Mouse (Mus musculus): ENCODE results near the gene Has1. TPM values are rescaled to one million over a fixed set of nuclear protein-coding genes. Genes with fewer than 3 reads are reported as not detected.

Has1 gene
- total and polyA plus RNA-seq, 2 experiments from 2014 or later, result 1.1 to 1.4 TPM

DNA sequence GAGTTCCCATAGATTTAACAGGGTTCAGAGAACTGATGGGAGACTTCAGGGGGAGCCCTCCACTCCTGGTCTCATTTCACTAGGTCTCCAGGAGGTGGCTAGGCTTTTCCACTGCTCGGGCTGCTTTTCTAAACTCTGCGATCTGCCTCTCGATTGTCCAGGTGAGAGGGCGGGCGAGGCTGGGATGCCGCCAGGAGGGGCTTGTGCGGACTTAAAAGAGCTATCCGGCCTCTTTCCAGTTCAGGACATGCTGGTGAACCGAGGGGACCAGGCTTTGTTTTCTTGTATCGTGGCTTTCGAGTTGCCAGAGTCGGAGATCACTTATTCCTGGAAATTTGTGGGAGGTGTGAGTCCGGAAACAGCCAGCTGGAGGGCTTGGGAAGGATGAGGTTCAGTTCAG lies 17.6 kb downstream of the Has1 start:
- Histone ChIP-seq H3K4me3 (ENCODE audit: low read length) (peak overlapping the region; percentile 45), H3K27ac (peak overlapping the region; percentile 81), H3K27me3 (ENCODE audit: insufficient read depth, low read length) (no peaks in the 10 kb centered on the region), H3K4me2 (ENCODE audit: low read depth, low read length) (peak overlapping the region; percentile 63), H3K9me3 (ENCODE audit: low read length) (no peaks in the 10 kb centered on the region), H3K36me3 (ENCODE audit: insufficient read depth, low read length) (peaks cover 5% of the 10 kb centered on the region; the same call in 1 of the 2 replicates), H3K9ac (replicated peaks; ENCODE audit: low read length) (peak overlapping the region; percentile 56), H3K4me1 (ENCODE audit: insufficient read depth, low read length) (peaks cover 9% of the 10 kb centered on the region; the same call in 1 of the 2 replicates)
- ATAC-seq (no peak), DNase-seq (ENCODE audit: low spot score) (no peak)
- 9% methylated on average over 13 of the region's 13 CpGs for WGBS
- 0 out of 2 replicates have a peak, but pooled peaks have one; percentile 13 for TF ChIP-seq CTCF (IDR thresholded peaks at IDR 0.05; ENCODE audit: low read depth)

DNA sequence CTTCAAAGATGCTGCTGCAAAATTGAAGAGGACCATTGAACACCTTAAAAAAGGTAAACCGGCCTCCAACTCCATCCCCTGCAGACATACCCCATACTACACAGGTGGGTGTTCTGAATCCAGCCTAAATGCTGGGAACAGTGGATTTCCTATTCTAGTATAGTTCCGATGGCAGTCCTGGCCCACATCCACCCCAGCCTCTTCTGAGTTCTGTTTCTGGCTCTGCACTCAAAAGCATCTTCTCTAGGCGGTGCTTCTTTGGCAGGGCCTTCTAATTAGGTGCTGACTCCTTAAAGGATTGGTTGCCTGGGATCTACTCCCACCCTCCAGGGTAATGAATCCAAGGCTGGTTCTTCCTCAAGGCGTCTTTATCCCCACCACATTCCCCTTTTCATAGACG lies 18.9 kb downstream of the Has1 start:
- Histone ChIP-seq H3K4me3 (ENCODE audit: low read length) (no peak overlapping the region), H3K9me3 (ENCODE audit: low read length) (no peaks in the 10 kb centered on the region), H3K4me2 (ENCODE audit: low read depth, low read length) (no peak overlapping the region), H3K27ac (no peak overlapping the region), H3K9ac (replicated peaks; ENCODE audit: low read length) (no peak overlapping the region), H3K4me1 (ENCODE audit: insufficient read depth, low read length) (peaks cover 9% of the 10 kb centered on the region), H3K36me3 (ENCODE audit: insufficient read depth, low read length) (peaks cover 11% of the 10 kb centered on the region), H3K27me3 (ENCODE audit: insufficient read depth, low read length) (no peaks in the 10 kb centered on the region)
- WGBS, result 53% methylated on average over 5 of the region's 5 CpGs
- no peak for TF ChIP-seq CTCF (IDR thresholded peaks at IDR 0.05; ENCODE audit: low read depth)
- DNase-seq (ENCODE audit: low spot score) (no peak), ATAC-seq (no peak)

DNA sequence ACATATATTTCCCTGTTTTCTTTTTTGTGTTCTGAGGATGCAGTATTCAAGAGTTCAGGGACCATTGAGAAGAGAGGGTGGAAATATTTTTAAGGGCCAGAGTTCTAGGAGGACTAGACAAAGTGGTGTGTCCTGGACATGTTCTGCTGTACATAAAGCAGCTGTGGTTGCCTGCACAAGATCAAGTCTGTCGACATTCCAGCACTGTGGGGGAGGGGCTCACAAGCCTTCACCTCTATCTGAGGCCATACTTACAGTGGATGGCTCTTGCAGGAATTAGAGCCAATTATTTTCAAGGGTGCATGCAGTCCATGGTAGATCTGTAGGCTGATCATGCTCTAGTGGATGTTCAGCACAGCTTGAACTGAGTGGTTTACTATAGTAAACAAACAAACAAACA lies 20.1 kb downstream of the Has1 start:
- H3K4me3 ChIP-seq (ENCODE audit: low read length), result no peak overlapping the region
- H3K36me3 ChIP-seq (ENCODE audit: insufficient read depth, low read length), result peaks cover 11% of the 10 kb centered on the region
- H3K9me3 ChIP-seq (ENCODE audit: low read length), result no peaks in the 10 kb centered on the region
- H3K27me3 ChIP-seq (ENCODE audit: insufficient read depth, low read length), result no peaks in the 10 kb centered on the region
- H3K27ac ChIP-seq, result no peak overlapping the region
- ATAC-seq, result no peak
- DNase-seq (ENCODE audit: low spot score), result no peak
- WGBS, result 10% methylated on average over 1 of the region's 1 CpGs
- no peak overlapping the region for H3K9ac ChIP-seq (replicated peaks; ENCODE audit: low read length)
- TF ChIP-seq CTCF (IDR thresholded peaks at IDR 0.05; ENCODE audit: low read depth), result no peak
- peaks cover 18% of the 10 kb centered on the region for H3K4me1 ChIP-seq (ENCODE audit: insufficient read depth, low read length)
- H3K4me2 ChIP-seq (ENCODE audit: low read depth, low read length), result no peak overlapping the region

DNA sequence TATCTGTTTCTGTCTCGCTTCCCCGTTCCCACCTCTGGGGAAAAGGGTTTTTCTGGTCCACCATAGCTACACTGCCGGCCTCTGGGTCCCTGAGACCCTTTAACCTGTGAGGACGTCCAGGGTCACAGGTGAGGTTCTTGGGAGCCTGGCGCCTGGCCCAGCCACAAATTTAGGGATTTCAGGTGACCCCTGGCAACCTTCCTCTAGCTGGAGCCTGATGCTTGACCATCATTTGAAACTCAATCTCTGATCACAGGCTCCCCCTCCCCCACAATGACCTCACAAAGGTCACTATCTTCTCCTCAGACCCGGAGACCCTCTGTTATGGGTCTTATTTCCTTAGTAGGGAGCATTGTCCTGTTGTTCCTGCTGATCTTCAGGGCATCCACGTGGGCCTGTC lies 24.3 kb downstream of the Has1 start:
- H3K4me3 ChIP-seq (ENCODE audit: low read length), result peak overlapping the region; percentile 87; the same call in 1 of the 2 replicates
- H3K36me3 ChIP-seq (ENCODE audit: insufficient read depth, low read length), result peaks cover 6% of the 10 kb centered on the region
- no peak for DNase-seq (ENCODE audit: low spot score)
- 63% methylated on average over 7 of the region's 7 CpGs for WGBS
- H3K4me1 ChIP-seq (ENCODE audit: insufficient read depth, low read length), result peaks cover 13% of the 10 kb centered on the region
- TF ChIP-seq CTCF (IDR thresholded peaks at IDR 0.05; ENCODE audit: low read depth), result no peak
- H3K27ac ChIP-seq, result peak overlapping the region; percentile 99; the same call in 1 of the 2 replicates
- ATAC-seq, result no peak
- no peaks in the 10 kb centered on the region for H3K9me3 ChIP-seq (ENCODE audit: low read length)
- H3K4me2 ChIP-seq (ENCODE audit: low read depth, low read length), result peak overlapping the region; percentile 94
- no peaks in the 10 kb centered on the region for H3K27me3 ChIP-seq (ENCODE audit: insufficient read depth, low read length)
- H3K9ac ChIP-seq (replicated peaks; ENCODE audit: low read length), result peak overlapping the region; percentile 89

DNA sequence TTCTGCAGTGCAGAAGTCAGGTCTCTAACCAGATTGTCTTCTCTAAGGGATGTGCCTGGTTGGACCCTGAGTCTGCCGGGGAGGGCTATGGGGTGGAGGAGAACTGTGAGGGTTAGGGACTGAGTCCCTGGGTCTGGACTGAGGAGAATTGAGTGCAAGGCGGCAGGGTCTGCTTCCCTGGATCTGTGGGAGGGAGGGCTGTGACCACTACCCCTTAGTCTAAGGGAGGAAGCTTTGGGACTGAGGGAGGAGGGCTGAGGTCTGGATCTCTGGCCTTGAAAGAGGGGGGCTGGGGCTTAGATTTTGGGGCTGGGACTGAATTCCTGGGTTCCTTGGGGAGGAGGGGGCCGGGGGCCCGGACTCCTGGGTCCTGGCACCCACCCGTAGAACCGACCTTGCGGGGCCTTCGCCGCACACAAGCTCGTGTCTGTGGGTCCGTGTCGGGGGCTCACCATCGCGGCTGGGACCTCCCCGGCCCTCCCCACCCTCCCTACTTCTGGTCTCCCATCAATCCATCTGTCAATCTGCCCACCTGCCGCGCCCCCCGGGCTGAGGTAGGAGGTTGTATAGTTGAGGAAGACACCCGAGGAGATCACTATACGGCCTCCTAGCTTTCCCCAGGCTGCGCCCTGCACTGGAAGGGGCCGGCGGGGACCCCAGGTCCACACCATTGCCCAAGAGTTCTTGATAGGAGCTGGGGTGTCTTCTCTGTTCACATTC lies 25.0 kb downstream of the Has1 start:
- Histone ChIP-seq H3K9ac (replicated peaks; ENCODE audit: low read length) (peak overlapping the region; percentile 89), H3K36me3 (ENCODE audit: insufficient read depth, low read length) (peaks cover 6% of the 10 kb centered on the region), H3K27ac (peak overlapping the region; percentile 99), H3K4me1 (ENCODE audit: insufficient read depth, low read length) (peaks cover 16% of the 10 kb centered on the region), H3K27me3 (ENCODE audit: insufficient read depth, low read length) (no peaks in the 10 kb centered on the region), H3K4me3 (ENCODE audit: low read length) (peak overlapping the region; percentile 87), H3K4me2 (ENCODE audit: low read depth, low read length) (peak overlapping the region; percentile 94), H3K9me3 (ENCODE audit: low read length) (no peaks in the 10 kb centered on the region)
- 47% methylated on average over 23 of the region's 23 CpGs for WGBS
- no peak for TF ChIP-seq CTCF (IDR thresholded peaks at IDR 0.05; ENCODE audit: low read depth)
- DNase-seq (ENCODE audit: low spot score) (no peak), ATAC-seq (no peak)

DNA sequence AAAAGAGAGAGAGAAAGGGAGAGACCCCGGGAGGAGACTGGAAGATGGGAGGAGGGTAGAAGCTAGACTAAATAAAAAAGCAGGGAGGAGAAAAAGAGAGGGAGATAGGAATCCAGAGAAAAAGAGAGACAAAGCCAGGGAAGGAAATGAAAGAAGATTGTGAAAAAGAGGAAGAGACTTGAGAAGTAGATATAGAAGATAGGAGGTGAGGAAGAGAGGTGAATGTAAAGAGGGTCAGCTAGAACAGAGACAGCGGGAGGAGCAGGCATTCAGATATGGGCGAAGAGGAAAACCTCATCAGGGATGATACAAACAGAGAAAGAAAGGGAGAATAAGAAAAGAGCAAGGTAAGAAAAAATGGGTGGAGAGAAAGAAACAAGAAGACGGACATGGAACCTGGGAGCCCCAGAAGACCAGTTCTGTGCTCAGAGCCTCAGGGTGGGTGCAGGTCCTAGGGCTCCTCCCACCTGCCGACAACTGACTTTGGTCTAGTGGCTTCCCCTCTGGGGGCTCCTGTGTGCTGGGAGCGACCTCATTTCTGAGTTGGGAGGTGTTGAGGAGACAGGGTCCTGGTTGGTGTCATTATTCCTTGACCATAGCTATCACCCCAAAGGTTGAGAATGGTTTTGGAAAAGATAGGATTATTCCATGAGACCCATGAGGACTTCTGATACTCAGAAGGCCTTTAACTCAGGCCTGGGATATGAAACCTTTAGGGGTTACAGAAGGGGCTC lies 25.8 kb downstream of the Has1 start:
- Histone ChIP-seq H3K9me3 (ENCODE audit: low read length) (no peaks in the 10 kb centered on the region), H3K9ac (replicated peaks; ENCODE audit: low read length) (peak overlapping the region; percentile 89), H3K4me1 (ENCODE audit: insufficient read depth, low read length) (peaks cover 16% of the 10 kb centered on the region), H3K4me3 (ENCODE audit: low read length) (peak overlapping the region; percentile 87), H3K27ac (peak overlapping the region; percentile 99), H3K27me3 (ENCODE audit: insufficient read depth, low read length) (no peaks in the 10 kb centered on the region), H3K36me3 (ENCODE audit: insufficient read depth, low read length) (peaks cover 6% of the 10 kb centered on the region), H3K4me2 (ENCODE audit: low read depth, low read length) (peak overlapping the region; percentile 94)
- 6% methylated on average over 6 of the region's 6 CpGs for WGBS
- DNase-seq (ENCODE audit: low spot score) (peak; percentile 30), ATAC-seq (no peak)
- TF ChIP-seq CTCF (IDR thresholded peaks at IDR 0.05; ENCODE audit: low read depth), result no peak

Data from hindbrain, postnatal 0 days (tissue).